Mouse (Mus musculus) testis, adult 2 months (tissue): ENCODE results near the gene Aqp7.

ENCODE experiments used
- CTCF ChIP-seq: fragments of 200-500 bp; IDR thresholded peaks from 2 replicates; pipeline ENCODE4 v1.5.1; 2012; ENCODE audit warnings: low read depth, mild to moderate bottlenecking, inconsistent platforms, low read length, moderate library complexity; ENCODE audit not compliant: control insufficient read depth, insufficient read depth, insufficient replicate concordance
- POLR2A ChIP-seq: fragments of 200-500 bp; IDR thresholded peaks from 2 replicates; pipeline ENCODE4 v1.6.1; 2012; ENCODE audit warnings: low read depth, mild to moderate bottlenecking, inconsistent platforms, low read length, moderate library complexity; ENCODE audit not compliant: control insufficient read depth

DNA sequence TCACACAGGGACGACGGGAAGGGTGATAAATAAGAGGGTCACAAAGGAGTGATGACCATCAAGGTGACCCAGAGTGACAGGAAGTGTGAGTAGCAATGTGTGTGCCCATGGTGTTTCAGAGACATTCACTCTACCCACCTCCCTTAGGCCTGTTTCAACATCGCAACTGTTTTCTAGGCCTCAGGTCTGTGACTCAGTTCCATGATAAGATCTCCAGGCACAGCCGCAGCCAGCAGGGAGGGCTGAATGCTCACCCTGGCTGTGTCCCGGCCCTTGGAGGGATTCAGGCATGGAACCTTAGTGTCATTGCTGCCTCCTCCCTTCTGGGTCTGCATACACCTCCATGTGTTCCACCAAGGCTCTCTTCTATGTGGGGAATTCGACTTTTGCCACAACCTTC is 30.8 kb upstream of the Aqp7 start:
- TF ChIP-seq POLR2A, result no peak
- TF ChIP-seq CTCF, result no peak
